Mouse (Mus musculus): ENCODE results near the gene Atoh1. TPM values are rescaled to one million over a fixed set of nuclear protein-coding genes. Genes with fewer than 3 reads are reported as not detected.

Gene Atoh1
- total RNA-seq (2021) = not detected
- long read RNA-seq, experiment 1 = 0 reads
- long read RNA-seq, experiment 2 = 0 reads

DNA sequence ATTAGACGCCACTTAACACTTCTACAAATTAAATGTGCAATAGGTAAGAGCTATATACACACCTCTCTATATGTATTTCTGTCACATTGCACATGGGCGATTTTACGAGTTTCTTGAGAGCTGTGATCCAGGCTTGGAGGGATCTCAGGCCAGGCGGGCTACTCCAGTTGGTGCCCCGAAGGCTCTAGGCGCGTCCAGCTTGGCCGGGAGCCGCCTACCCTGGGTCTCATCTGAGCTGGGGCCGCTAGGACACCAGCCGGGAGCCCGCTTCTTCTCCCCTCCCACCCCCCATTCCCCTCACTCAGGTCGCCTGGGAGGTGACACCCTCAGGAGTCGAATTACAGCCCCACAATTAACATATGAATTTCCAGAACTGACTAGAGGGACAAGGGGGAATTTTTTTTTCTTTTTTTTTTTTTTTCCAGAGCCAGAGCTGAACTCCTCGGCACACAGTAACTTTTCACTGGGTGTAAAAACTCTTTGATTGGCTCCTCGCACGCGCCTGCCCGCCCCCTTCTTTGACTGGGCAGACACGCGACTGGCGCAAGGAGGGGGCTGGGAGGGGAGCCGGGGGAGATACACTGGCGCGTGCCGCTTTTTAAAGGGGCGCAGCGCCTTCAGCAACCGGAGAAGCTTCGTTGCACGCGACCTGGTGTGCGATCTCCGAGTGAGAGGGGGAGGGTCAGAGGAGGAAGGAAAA lies at the start of gene Atoh1:
TSS of gene Atoh1 (plus strand) at position 627 of the 700 bp plus-strand sequence.
- H3K27ac ChIP-seq = no peak within 1 kb of the TSS

DNA sequence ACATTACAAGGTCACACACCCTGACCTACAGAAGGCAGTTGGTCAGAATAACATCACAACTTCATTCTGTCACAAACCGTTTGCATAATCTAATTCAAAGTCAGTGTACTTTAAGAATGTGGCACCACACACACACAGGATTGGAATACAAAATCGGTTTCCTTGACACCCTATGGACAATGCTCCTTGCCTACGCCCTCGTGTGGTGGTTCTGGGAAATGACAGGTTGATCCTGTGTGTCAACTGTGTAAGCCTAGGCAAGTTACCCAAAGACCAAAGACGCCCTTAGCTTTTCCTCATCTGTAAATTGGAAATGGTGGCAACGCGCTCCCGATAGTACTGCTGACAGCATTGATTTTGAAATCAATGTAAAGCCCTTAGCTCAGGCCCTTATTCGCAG lies 45.0 kb upstream of the Atoh1 start:
- peak; percentile 85 for TF ChIP-seq CTCF (conservative IDR thresholded peaks at IDR 0.05)
- no peak overlapping the region for H3K27ac ChIP-seq
- no peak overlapping the region for H3K4me3 ChIP-seq
- DNase-seq (ENCODE audit: low spot score in 2 of 2) = peak; percentile 16 to 51

More for the DNA sequence above, at the start of gene Atoh1:
- H3K4me3 ChIP-seq = peak within 1 kb of the TSS; percentile 26
- no peak for TF ChIP-seq CTCF (conservative IDR thresholded peaks at IDR 0.05)
- no peak for DNase-seq (ENCODE audit: low spot score in 2 of 2)

DNA sequence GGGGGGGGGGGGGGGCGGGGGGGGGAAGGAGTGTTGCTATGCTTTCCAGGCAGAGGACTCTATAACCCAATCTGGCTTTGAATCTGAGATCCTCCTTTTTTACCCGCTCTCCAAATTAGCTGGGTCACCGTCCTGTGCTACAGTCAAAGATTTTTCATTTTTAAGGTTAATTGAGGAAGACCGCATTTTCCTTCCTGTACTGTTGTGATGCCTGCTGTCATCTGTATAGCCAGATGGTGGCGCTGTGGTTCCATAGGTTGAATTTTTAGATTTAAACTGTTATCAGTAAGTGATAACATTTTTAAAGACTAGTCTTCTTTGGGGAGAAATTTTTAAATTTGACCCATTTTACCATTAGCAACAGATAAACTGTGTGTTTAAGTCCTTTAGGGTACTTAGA lies 44.0 kb upstream of the Atoh1 start:
- TF ChIP-seq CTCF (conservative IDR thresholded peaks at IDR 0.05) = peak; percentile 91
- H3K27ac ChIP-seq = no peak overlapping the region
- peak; percentile 51 to 68 for DNase-seq (ENCODE audit: low spot score in 2 of 2)

DNA sequence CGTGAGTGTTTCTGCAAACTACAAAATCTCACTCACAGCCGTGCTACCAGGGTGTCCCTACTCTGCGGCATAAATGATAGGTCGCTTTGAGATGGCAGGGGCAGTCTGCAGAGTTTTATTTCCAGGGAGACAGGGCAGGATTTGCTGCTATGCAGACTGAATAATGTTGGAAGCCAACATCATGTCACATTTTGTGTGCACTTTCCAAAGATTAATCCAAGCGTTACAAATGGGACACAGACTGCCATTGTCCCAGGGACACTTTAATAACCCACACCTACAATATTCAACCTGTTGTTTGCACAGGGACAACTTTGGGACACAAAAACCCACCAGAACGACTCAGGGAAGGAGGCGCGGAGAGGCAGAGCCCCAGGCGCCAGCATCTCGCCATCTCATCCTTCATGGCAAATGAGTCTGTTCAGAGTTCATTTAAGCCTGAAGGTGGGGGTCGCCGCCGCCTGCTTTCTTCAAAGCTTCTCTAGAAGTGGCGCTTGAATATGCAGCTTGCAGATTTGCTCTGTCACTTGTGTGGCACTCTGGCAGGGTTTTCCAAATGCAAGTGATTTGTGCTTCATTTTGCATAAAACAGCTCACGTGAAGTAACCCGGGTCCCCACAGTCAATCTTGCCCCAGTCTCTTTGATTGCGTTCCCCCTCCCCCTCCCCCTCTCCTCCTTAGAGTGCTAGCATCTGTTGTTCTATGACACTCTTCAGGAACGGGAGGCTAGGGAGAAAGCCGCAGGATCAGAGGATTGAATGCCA lies 40.6 kb upstream of the Atoh1 start:
- no peak for DNase-seq (ENCODE audit: low spot score in 2 of 2)
- Histone ChIP-seq H3K27ac (no peak overlapping the region), H3K4me3 (no peak overlapping the region)
- no peak for TF ChIP-seq CTCF (conservative IDR thresholded peaks at IDR 0.05)

More for the DNA sequence above, 44.0 kb upstream of the Atoh1 start:
- H3K4me3 ChIP-seq = no peak overlapping the region

DNA sequence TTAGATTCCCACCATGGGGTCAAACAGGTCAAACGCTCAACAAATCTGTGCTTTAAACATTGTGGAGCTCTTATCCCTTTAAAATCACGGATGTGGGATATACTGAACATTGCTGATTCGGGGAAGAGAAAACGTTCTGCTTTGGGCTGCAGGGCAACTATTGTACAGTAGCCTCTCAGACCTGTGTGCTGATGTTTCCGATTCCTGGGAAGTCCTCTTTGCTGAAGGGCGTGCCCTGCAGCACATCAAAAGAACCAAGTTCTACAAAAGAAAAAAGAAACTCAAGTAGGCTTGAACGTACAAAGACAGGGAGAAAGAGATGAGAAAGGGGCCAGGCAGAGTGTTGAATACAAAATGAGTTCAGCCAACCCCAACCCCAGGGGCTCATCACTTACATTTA lies 34.2 kb upstream of the Atoh1 start:
- no peak for DNase-seq (ENCODE audit: low spot score in 2 of 2)
- no peak for TF ChIP-seq CTCF (conservative IDR thresholded peaks at IDR 0.05)
- Histone ChIP-seq H3K27ac (no peak overlapping the region), H3K4me3 (no peak overlapping the region)

DNA sequence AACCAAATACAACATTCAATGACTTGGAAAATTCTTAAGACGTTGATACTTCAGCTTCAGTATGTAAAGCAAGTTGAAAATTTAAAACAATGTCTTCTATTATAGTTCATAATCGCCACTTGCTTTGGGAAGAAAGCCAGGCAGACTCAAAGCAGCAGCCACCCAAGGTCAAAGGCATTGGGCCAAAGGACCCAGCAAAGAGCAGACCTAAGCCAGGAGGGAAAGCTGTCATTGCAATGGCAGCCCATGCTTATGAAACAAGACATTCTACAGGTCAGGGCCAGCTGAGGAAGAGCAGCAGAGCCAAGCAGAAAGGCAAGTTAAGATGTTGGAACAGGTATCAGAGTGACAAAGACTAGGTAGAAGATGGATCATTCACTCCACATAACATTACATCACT lies 25.3 kb upstream of the Atoh1 start:
- no peak overlapping the region for H3K4me3 ChIP-seq
- DNase-seq (ENCODE audit: low spot score in 2 of 2) = no peak
- no peak overlapping the region for H3K27ac ChIP-seq
- TF ChIP-seq CTCF (conservative IDR thresholded peaks at IDR 0.05) = no peak

DNA sequence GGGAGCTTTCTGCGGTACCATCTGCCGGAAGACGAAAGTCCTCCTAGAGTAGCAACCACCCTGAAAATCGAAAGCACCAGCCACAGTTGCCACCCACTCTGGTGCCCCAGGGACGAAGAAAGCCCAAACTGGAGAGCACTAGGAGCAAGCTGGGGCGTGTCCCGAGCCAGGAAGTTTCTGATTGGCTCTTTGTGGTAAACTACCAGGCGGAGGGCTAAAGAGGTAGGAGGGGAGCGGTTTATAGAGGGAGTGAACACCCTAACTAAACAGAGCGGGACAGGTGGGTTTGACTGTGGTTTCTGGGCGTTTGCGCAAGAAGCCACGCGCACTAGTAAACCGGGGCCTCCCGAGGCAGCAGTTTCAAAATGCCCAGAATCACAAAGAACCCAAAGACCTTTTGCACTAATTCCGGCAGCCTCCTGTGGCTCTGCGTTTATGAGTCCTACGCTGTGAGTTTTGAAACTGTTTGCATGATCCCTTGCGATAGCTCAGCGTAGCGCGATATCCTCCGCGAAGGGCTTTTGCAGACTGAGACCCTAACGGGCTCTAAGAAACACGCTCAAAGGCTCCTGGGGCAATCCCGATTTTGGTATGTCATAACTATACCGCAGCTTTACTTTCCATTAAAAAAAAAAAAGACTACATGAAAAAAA lies 1.0 kb upstream of the Atoh1 start:
- TF ChIP-seq CTCF (conservative IDR thresholded peaks at IDR 0.05) = no peak
- no peak for DNase-seq (ENCODE audit: low spot score in 2 of 2)
- no peak overlapping the region for H3K27ac ChIP-seq
- peak overlapping the region; percentile 9; the same call in 1 of the 2 replicates for H3K4me3 ChIP-seq

DNA sequence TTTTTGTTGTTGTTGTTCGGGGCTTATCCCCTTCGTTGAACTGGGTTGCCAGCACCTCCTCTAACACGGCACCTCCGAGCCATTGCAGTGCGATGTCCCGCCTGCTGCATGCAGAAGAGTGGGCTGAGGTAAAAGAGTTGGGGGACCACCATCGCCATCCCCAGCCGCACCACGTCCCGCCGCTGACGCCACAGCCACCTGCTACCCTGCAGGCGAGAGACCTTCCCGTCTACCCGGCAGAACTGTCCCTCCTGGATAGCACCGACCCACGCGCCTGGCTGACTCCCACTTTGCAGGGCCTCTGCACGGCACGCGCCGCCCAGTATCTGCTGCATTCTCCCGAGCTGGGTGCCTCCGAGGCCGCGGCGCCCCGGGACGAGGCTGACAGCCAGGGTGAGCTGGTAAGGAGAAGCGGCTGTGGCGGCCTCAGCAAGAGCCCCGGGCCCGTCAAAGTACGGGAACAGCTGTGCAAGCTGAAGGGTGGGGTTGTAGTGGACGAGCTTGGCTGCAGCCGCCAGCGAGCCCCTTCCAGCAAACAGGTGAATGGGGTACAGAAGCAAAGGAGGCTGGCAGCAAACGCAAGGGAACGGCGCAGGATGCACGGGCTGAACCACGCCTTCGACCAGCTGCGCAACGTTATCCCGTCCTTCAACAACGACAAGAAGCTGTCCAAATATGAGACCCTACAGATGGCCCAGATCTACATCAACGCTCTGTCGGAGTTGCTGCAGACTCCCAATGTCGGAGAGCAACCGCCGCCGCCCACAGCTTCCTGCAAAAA lies 496 bp downstream of the Atoh1 start:
- no peak for DNase-seq (ENCODE audit: low spot score in 2 of 2)
- peak overlapping the region; percentile 26 for H3K4me3 ChIP-seq
- H3K27ac ChIP-seq = no peak overlapping the region
- no peak for TF ChIP-seq CTCF (conservative IDR thresholded peaks at IDR 0.05)

DNA sequence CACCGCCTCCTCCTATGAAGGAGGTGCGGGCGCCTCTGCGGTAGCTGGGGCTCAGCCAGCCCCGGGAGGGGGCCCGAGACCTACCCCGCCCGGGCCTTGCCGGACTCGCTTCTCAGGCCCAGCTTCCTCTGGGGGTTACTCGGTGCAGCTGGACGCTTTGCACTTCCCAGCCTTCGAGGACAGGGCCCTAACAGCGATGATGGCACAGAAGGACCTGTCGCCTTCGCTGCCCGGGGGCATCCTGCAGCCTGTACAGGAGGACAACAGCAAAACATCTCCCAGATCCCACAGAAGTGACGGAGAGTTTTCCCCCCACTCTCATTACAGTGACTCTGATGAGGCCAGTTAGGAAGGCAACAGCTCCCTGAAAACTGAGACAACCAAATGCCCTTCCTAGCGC lies 1.1 kb downstream of the Atoh1 start:
- no peak overlapping the region for H3K27ac ChIP-seq
- peak overlapping the region; percentile 2; the same call in 1 of the 2 replicates for H3K4me3 ChIP-seq
- no peak for DNase-seq (ENCODE audit: low spot score in 2 of 2)
- no peak for TF ChIP-seq CTCF (conservative IDR thresholded peaks at IDR 0.05)

DNA sequence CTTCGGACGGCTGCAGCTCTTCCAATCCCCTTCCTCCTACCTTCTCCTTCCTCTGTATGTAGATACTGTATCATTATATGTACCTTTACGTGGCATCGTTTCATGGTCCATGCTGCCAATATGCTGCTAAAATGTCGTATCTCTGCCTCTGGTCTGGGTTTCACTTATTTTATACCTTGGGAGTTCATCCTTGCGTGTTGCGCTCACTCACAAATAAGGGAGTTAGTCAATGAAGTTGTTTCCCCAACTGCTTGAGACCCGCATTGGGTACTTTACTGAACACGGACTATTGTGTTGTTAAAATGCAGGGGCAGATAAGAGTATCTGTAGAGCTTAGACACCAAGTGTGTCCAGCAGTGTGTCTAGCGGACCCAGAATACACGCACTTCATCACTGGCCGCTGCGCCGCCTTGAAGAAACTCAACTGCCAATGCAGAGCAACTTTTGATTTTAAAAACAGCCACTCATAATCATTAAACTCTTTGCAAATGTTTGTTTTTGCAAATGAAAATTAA lies 1.6 kb downstream of the Atoh1 start:
- no peak overlapping the region for H3K4me3 ChIP-seq
- no peak for TF ChIP-seq CTCF (conservative IDR thresholded peaks at IDR 0.05)
- no peak overlapping the region for H3K27ac ChIP-seq
- no peak for DNase-seq (ENCODE audit: low spot score in 2 of 2)

DNA sequence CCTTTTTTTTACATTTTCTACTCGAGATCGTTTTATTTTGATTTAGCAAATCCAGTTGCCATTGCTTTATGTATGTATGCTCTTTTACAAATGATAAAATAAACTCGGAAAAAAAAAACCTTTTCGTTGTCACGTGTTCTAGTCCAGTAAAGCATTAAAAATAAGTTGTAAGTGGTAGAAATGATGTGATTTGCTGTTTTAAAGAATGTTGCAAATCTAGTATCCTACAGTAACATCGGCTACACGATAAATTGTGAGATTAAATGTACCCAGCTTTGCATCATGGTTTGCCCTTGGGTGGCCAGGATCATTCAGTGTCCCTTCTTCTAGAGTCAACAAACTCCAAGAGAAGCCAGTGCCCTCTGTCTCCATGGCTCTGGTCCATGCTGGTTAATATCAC lies 2.2 kb downstream of the Atoh1 start:
- DNase-seq (ENCODE audit: low spot score in 2 of 2) = no peak
- H3K4me3 ChIP-seq = no peak overlapping the region
- no peak overlapping the region for H3K27ac ChIP-seq
- no peak for TF ChIP-seq CTCF (conservative IDR thresholded peaks at IDR 0.05)

DNA sequence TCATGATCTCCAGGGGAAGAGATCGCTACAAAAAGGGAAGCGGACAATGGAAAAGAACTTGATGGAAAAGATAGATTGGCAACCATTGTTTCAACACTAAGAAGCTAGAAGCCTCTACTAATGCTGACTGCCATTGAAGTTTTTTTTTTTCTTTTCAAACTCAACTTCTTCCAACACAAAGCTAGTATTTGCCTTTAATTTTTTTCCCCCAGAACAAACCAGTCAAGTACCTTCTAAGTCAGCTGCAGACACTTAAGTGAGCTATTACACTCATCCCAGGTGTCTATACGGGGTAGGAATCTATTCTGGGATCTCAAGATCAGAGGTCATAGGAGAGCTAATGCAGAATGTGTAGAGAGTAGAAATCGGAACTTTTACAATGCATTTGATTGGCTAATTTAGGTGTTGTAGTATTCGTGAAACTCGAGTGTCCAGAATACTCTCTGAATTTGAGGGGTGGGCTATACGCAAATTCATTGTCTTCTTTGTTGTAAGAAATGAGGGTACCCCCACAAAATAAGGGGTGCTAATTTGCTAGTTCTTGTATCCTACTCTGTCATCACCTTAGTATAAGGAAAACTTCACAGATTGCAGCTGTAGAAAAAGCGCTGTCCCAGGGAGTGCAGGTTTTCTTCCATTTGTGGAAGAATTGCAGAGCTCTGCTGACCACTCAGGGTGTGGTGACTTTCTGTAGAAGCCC lies 2.8 kb downstream of the Atoh1 start:
- H3K27ac ChIP-seq = no peak overlapping the region
- no peak for TF ChIP-seq CTCF (conservative IDR thresholded peaks at IDR 0.05)
- H3K4me3 ChIP-seq = no peak overlapping the region
- DNase-seq (ENCODE audit: low spot score in 2 of 2) = no peak

Data from layer of hippocampus, adult 2 months (tissue).